Comparison of ENCODE assay signal across 10 mouse cellular contexts in genomic region chr12:102524760-102525159, GRCm38 (mm10). TPM values are rescaled to one million over a fixed set of nuclear protein-coding genes. Genes with fewer than 3 reads are reported as not detected.
DNase-seq lines count a peak whose midpoint lies in the region; ATAC-seq and TF ChIP-seq lines count a peak whose summit lies in the region.
"Had no signal": no experiment of that assay in that cellular context is flagged by ENCODE, and none has a peak within 500 bp of the region (broad histone marks: within the 10 kb centered on the region; RNA-seq: fewer than 3 reads in every experiment).

No protein-coding gene starts in this region.

- no peak overlapping the region for H3K27ac ChIP-seq in intestine, embryonic 14.5 days (ENCODE audit: low read depth)
- H3K27ac ChIP-seq in intestine, embryonic 15.5 days: no peak overlapping the region
- no peak overlapping the region for H3K27ac ChIP-seq in CH12.LX (ENCODE audit: insufficient read depth, low read depth)
- H3K27ac ChIP-seq in forebrain, embryonic 15.5 days (replicated peaks): no peak overlapping the region
- H3K27ac ChIP-seq in liver, postnatal 0 days (ENCODE audit: low read depth): no peak overlapping the region
- H3K27ac ChIP-seq: embryonic facial prominence, embryonic 13.5 days; limb, embryonic 15.5 days had no signal

- TF ChIP-seq RAD21 in CH12.LX (IDR thresholded peaks at IDR 0.05; ENCODE audit: low read depth, low read length): peak; percentile 83

- H3K4me1 ChIP-seq in intestine, embryonic 14.5 days (replicated peaks; ENCODE audit: control insufficient read depth, insufficient read depth, low read length): peaks cover 6% of the 10 kb centered on the region; the same call in 1 of the 2 replicates
- peaks cover 13% of the 10 kb centered on the region for H3K4me1 ChIP-seq in intestine, embryonic 15.5 days (replicated peaks)
- H3K4me1 ChIP-seq in CH12.LX (ENCODE audit: control insufficient read depth in 1 of 2, insufficient read depth in 2 of 2): peaks cover 3 to 47% of the 10 kb centered on the region in 2 experiments; a peak in 3 of 4 replicates
- peaks cover 6% of the 10 kb centered on the region; the same call in 1 of the 2 replicates for H3K4me1 ChIP-seq in forebrain, embryonic 15.5 days
- H3K4me1 ChIP-seq in liver, postnatal 0 days (ENCODE audit: insufficient read depth): no peaks in the 10 kb centered on the region
- H3K4me1 ChIP-seq: embryonic facial prominence, embryonic 13.5 days had no signal

- H3K79me2 ChIP-seq in CH12.LX (replicated peaks; ENCODE audit: control insufficient read depth, extremely low read depth, insufficient read depth, poor library complexity, severe bottlenecking): no peaks in the 10 kb centered on the region

- ATAC-seq in intestine, embryonic 14.5 days (replicated peaks; ENCODE audit: low FRiP score, low TSS enrichment, low read depth): no peak
- no peak; the same call in 1 of the 2 replicates for ATAC-seq in intestine, embryonic 15.5 days
- ATAC-seq in forebrain, embryonic 15.5 days (replicated peaks): peak; percentile 51; the same call in 1 of the 2 replicates
- ATAC-seq in liver, postnatal 0 days: no peak

- H3K9me3 ChIP-seq in intestine, embryonic 14.5 days (ENCODE audit: control insufficient read depth, low read length): no peaks in the 10 kb centered on the region
- no peaks in the 10 kb centered on the region for H3K9me3 ChIP-seq in intestine, embryonic 15.5 days
- H3K9me3 ChIP-seq in CH12.LX (replicated peaks; ENCODE audit: low read length): no peaks in the 10 kb centered on the region
- H3K9me3 ChIP-seq in forebrain, embryonic 15.5 days: no peaks in the 10 kb centered on the region
- H3K9me3 ChIP-seq in liver, postnatal 0 days (ENCODE audit: low read length): no peaks in the 10 kb centered on the region
- H3K9me3 ChIP-seq: embryonic facial prominence, embryonic 13.5 days; limb, embryonic 15.5 days had no signal

- dilution Hi-C loops in CH12.LX (cut with MboI; ENCODE audit: extremely low pct_ligation_motif_present, extremely low pct_unique_long_range_greater_than_20kb, low sequenced_read_pairs): no loop called here

- H3K4me3 ChIP-seq in intestine, embryonic 14.5 days (ENCODE audit: low read depth, low read length): no peak overlapping the region
- no peak overlapping the region for H3K4me3 ChIP-seq in intestine, embryonic 15.5 days (replicated peaks)
- no peak overlapping the region for H3K4me3 ChIP-seq in CH12.LX (replicated peaks in 1 of 3; ENCODE audit: low read depth in 2 of 3, low read length in 2 of 3, poor library complexity in 1 of 3)
- no peak overlapping the region for H3K4me3 ChIP-seq in forebrain, embryonic 15.5 days
- H3K4me3 ChIP-seq in liver, postnatal 0 days (ENCODE audit: low read depth, low read length): no peak overlapping the region
- H3K4me3 ChIP-seq: embryonic facial prominence, embryonic 13.5 days; limb, embryonic 15.5 days had no signal

- in situ Hi-C loops in CH12.LX (cut with MboI; ENCODE audit: low pct_ligation_motif_present, low pct_unique_long_range_greater_than_20kb, low sequenced_read_pairs): loop anchor here (5.0 kb wide), 2 partner anchors 48 to 183 kb away; no protein-coding TSS in a partner anchor

- H3K9ac ChIP-seq in intestine, embryonic 14.5 days (ENCODE audit: low read length): no peak overlapping the region
- no peak overlapping the region for H3K9ac ChIP-seq in intestine, embryonic 15.5 days
- no peak overlapping the region for H3K9ac ChIP-seq in CH12.LX (ENCODE audit: insufficient read depth, low read depth)
- no peak overlapping the region for H3K9ac ChIP-seq in forebrain, embryonic 15.5 days (replicated peaks)
- no peak overlapping the region for H3K9ac ChIP-seq in liver, postnatal 0 days (replicated peaks)
- H3K9ac ChIP-seq: embryonic facial prominence, embryonic 13.5 days; limb, embryonic 15.5 days had no signal

- peak in 1 of 2 experiments; percentile 82; a peak in 2 of 4 replicates for TF ChIP-seq CTCF in CH12.LX (conservative IDR thresholded peaks at IDR 0.05 in 1 of 2, IDR thresholded peaks at IDR 0.05 in 1 of 2; ENCODE audit: low read depth in 2 of 2, low read length in 2 of 2)
- peak; percentile 37 for TF ChIP-seq CTCF in liver, postnatal 0 days (IDR thresholded peaks at IDR 0.05; ENCODE audit: low read depth)

- 24% methylated on average over 6 of the region's 6 CpGs for WGBS in intestine, embryonic 14.5 days
- 16% methylated on average over 6 of the region's 6 CpGs for WGBS in intestine, embryonic 15.5 days
- 21% methylated on average over 6 of the region's 6 CpGs for WGBS in forebrain, embryonic 15.5 days
- WGBS in liver, postnatal 0 days (ENCODE audit: insufficient replicate concordance): 33% methylated on average over 6 of the region's 6 CpGs

- H3K36me3 ChIP-seq in intestine, embryonic 14.5 days (ENCODE audit: control insufficient read depth, insufficient read depth, low read length): no peaks in the 10 kb centered on the region
- no peaks in the 10 kb centered on the region for H3K36me3 ChIP-seq in intestine, embryonic 15.5 days
- no peaks in the 10 kb centered on the region for H3K36me3 ChIP-seq in CH12.LX (replicated peaks in 1 of 2; ENCODE audit: control insufficient read depth in 1 of 2, insufficient read depth in 1 of 2, low read length in 1 of 2)
- no peaks in the 10 kb centered on the region for H3K36me3 ChIP-seq in forebrain, embryonic 15.5 days
- no peaks in the 10 kb centered on the region for H3K36me3 ChIP-seq in liver, postnatal 0 days (replicated peaks; ENCODE audit: insufficient read depth, low read length)
- H3K36me3 ChIP-seq: embryonic facial prominence, embryonic 13.5 days; limb, embryonic 15.5 days had no signal

- TF ChIP-seq POLR2A in CH12.LX (IDR thresholded peaks at IDR 0.05; ENCODE audit: low read depth, low read length): no peak

- H3K4me2 ChIP-seq in intestine, embryonic 14.5 days (ENCODE audit: low read length): no peak overlapping the region
- H3K4me2 ChIP-seq in intestine, embryonic 15.5 days (replicated peaks): no peak overlapping the region
- H3K4me2 ChIP-seq in CH12.LX (ENCODE audit: insufficient read depth, low read depth, poor library complexity, severe bottlenecking): no peak overlapping the region
- no peak overlapping the region for H3K4me2 ChIP-seq in forebrain, embryonic 15.5 days (replicated peaks)
- no peak overlapping the region for H3K4me2 ChIP-seq in liver, postnatal 0 days (ENCODE audit: low read depth, low read length)
- H3K4me2 ChIP-seq: embryonic facial prominence, embryonic 13.5 days; limb, embryonic 15.5 days had no signal

- DNase-seq in intestine, embryonic 14.5 days (ENCODE audit: low spot score): peak; percentile 61
- DNase-seq in CH12.LX (ENCODE audit: extremely low read depth): peak; percentile 49
- peak; percentile 73 for DNase-seq in adrenal gland, postnatal 14 days
- no peak for DNase-seq in liver, postnatal 0 days
- DNase-seq in testis, postnatal 10 days (ENCODE audit: low spot score): peak; percentile 53
- DNase-seq in layer of hippocampus, adult 9-11 months: no peak

- no peak for TF ChIP-seq EP300 in CH12.LX (IDR thresholded peaks at IDR 0.05; ENCODE audit: low read length)
- no peak for TF ChIP-seq EP300 in liver, postnatal 0 days (IDR thresholded peaks at IDR 0.05; ENCODE audit: low read depth)

- no peaks in the 10 kb centered on the region for H3K27me3 ChIP-seq in intestine, embryonic 14.5 days (replicated peaks; ENCODE audit: control insufficient read depth, insufficient read depth, low read length)
- no peaks in the 10 kb centered on the region for H3K27me3 ChIP-seq in intestine, embryonic 15.5 days (replicated peaks)
- H3K27me3 ChIP-seq in CH12.LX (replicated peaks): no peaks in the 10 kb centered on the region
- H3K27me3 ChIP-seq in forebrain, embryonic 15.5 days: no peaks in the 10 kb centered on the region
- H3K27me3 ChIP-seq in liver, postnatal 0 days (ENCODE audit: insufficient read depth, low read length): no peaks in the 10 kb centered on the region
- H3K27me3 ChIP-seq: embryonic facial prominence, embryonic 13.5 days had no signal

TF ChIP-seq in CH12.LX, 34 proteins besides CTCF, POLR2A, EP300 and RAD21:
- peak; percentile 49 for TF ChIP-seq ZC3H11A (IDR thresholded peaks at IDR 0.05; ENCODE audit: low read depth, low read length)
- TF ChIP-seq PAX5 (IDR thresholded peaks at IDR 0.05; ENCODE audit: low read length): no peak
- TF ChIP-seq SMC3 (IDR thresholded peaks at IDR 0.05; ENCODE audit: low read depth, low read length): peak; percentile 83

RNA-seq across cellular contexts. Expression of gene Chga, which starts 30.0 kb away (rescaled TPM):
- polyA plus RNA-seq in intestine, embryonic 14.5 days (2014; fragmentation: Nextera tagmentation; extraction: Ambion mirVana): 7.0 and 14.3 TPM in 2 replicates
- polyA plus RNA-seq in intestine, embryonic 15.5 days (2015; fragmentation: Nextera tagmentation; extraction: Ambion mirVana): 26.2 and 27.3 TPM in 2 replicates
- total RNA-seq in CH12.LX (2012; rRNA removed) (not detected in 2 replicates), CH12.LX (2014; rRNA removed) (not detected in 2 replicates)
- not detected in 2 replicates for polyA plus RNA-seq in CH12.LX (2012; ENCODE audit: insufficient read length, low read depth)
- total RNA-seq in adrenal gland, postnatal 14 days (2021): 1,531 and 1,561 TPM in 2 replicates
- polyA plus RNA-seq in forebrain, embryonic 15.5 days (2015; fragmentation: Nextera tagmentation; extraction: Ambion mirVana): 99.3 and 102 TPM in 2 replicates
- polyA plus RNA-seq in liver, postnatal 0 days (2015; fragmentation: Nextera tagmentation; extraction: Ambion mirVana): 0.45 and 0.83 TPM in 2 replicates

RNA-seq across cellular contexts. Expression of gene Golga5, which starts 55.8 kb away (rescaled TPM):
- 31.5 and 35.2 TPM in 2 replicates for polyA plus RNA-seq in intestine, embryonic 14.5 days (2014; fragmentation: Nextera tagmentation; extraction: Ambion mirVana)
- polyA plus RNA-seq in intestine, embryonic 15.5 days (2015; fragmentation: Nextera tagmentation; extraction: Ambion mirVana): 30.0 and 33.1 TPM in 2 replicates
- 29.5 and 30.6 TPM in 2 replicates for total RNA-seq in CH12.LX (2012; rRNA removed)
- 35.5 and 35.9 TPM in 2 replicates for total RNA-seq in CH12.LX (2014; rRNA removed)
- polyA plus RNA-seq in CH12.LX (2012; ENCODE audit: insufficient read length, low read depth): 35.7 and 36.6 TPM in 2 replicates
- 35.0 and 41.2 TPM in 2 replicates for total RNA-seq in adrenal gland, postnatal 14 days (2021)
- 32.0 and 32.4 TPM in 2 replicates for polyA plus RNA-seq in forebrain, embryonic 15.5 days (2015; fragmentation: Nextera tagmentation; extraction: Ambion mirVana)
- 16.5 and 16.7 TPM in 2 replicates for polyA plus RNA-seq in liver, postnatal 0 days (2015; fragmentation: Nextera tagmentation; extraction: Ambion mirVana)

Comparison
In these comparisons a context has a peak if more than half of its experiments do, and no peak if none do; other contexts are left out.
1. DNase-seq: peak in intestine, embryonic 14.5 days (single experiment), CH12.LX (single experiment), adrenal gland, postnatal 14 days (single experiment) and testis, postnatal 10 days (single experiment); none in liver, postnatal 0 days (single experiment) and layer of hippocampus, adult 9-11 months (single experiment).